Comparison of ENCODE assay signal across 11 mouse cellular contexts in genomic region chr10:85525267-85526015, GRCm38 (mm10).
DNase-seq lines count a peak whose midpoint lies in the region; ATAC-seq and TF ChIP-seq lines count a peak whose summit lies in the region.
"Had no signal": no experiment of that assay in that cellular context is flagged by ENCODE, and none has a peak within 500 bp of the region (broad histone marks: within the 10 kb centered on the region; RNA-seq: fewer than 3 reads in every experiment).

No protein-coding gene starts in this region.

- no peak for TF ChIP-seq CTCF in E14TG2a.4 (conservative IDR thresholded peaks at IDR 0.05; ENCODE audit: low read length)

- no peak overlapping the region for H3K4me2 ChIP-seq in hindbrain, embryonic 16.5 days (ENCODE audit: low read length)
- H3K4me2 ChIP-seq: limb, embryonic 15.5 days had no signal

- peak overlapping the region; percentile 55 for H3K4me3 ChIP-seq in E14TG2a.4 (replicated peaks; ENCODE audit: low read length)
- peak overlapping the region; percentile 11 to 35; a peak in 2 of 4 replicates for H3K4me3 ChIP-seq in ES-E14 (ENCODE audit: insufficient read depth in 1 of 2, low read depth in 1 of 2, low read length in 2 of 2, poor library complexity in 1 of 2, severe bottlenecking in 1 of 2)
- no peak overlapping the region for H3K4me3 ChIP-seq in hindbrain, embryonic 16.5 days (ENCODE audit: low read length)
- H3K4me3 ChIP-seq: limb, embryonic 15.5 days had no signal

- in situ Hi-C loops in ES-E14 (cut with MboI; ENCODE audit: low sequenced_read_pairs in 2 of 2, unreplicated experiment in 2 of 2), result no loop called here

- H3K4me1 ChIP-seq in E14TG2a.4 (replicated peaks; ENCODE audit: low read depth, low read length) (peaks cover 83% of the 10 kb centered on the region), ES-E14 (ENCODE audit: control insufficient read depth in 2 of 2, insufficient read depth in 2 of 2, low read length in 2 of 2, poor library complexity in 1 of 2) (peaks cover 11 to 24% of the 10 kb centered on the region in 2 experiments)
- H3K4me1 ChIP-seq in hindbrain, embryonic 16.5 days (ENCODE audit: control insufficient read depth, insufficient read depth, low read depth, low read length), result peaks cover 25% of the 10 kb centered on the region

- no peak overlapping the region for H3K9ac ChIP-seq in ES-E14 (ENCODE audit: insufficient read depth, low read depth, low read length, poor library complexity, severe bottlenecking)
- H3K9ac ChIP-seq in hindbrain, embryonic 16.5 days (ENCODE audit: low read depth, low read length), result no peak overlapping the region
- H3K9ac ChIP-seq: limb, embryonic 15.5 days had no signal

- H3K27me3 ChIP-seq in E14TG2a.4 (ENCODE audit: insufficient read depth, low read length), result no peaks in the 10 kb centered on the region
- no peaks in the 10 kb centered on the region for H3K27me3 ChIP-seq in hindbrain, embryonic 16.5 days (replicated peaks; ENCODE audit: control insufficient read depth, insufficient read depth, low read length)
- H3K27me3 ChIP-seq: limb, embryonic 15.5 days had no signal

- H3K36me3 ChIP-seq in E14TG2a.4 (ENCODE audit: insufficient read depth, low read length) (peaks cover 13% of the 10 kb centered on the region; the same call in 1 of the 2 replicates), ES-E14 (ENCODE audit: control insufficient read depth, insufficient read depth, low read length, poor library complexity, severe bottlenecking) (no peaks in the 10 kb centered on the region)
- no peaks in the 10 kb centered on the region for H3K36me3 ChIP-seq in hindbrain, embryonic 16.5 days (ENCODE audit: control insufficient read depth, insufficient read depth, low read length)
- H3K36me3 ChIP-seq: limb, embryonic 15.5 days had no signal

- WGBS in hindbrain, embryonic 16.5 days, result 28% methylated on average over 7 of the region's 7 CpGs

- DNase-seq in kidney, postnatal 10 days, result peak; percentile 12
- no peak for DNase-seq in kidney, adult 18-20 months
- no peak for DNase-seq in ES-E14 (ENCODE audit: low read depth, low spot score)
- DNase-seq in urinary bladder, postnatal 25 days (ENCODE audit: low spot score), result no peak
- no peak for DNase-seq in spleen, postnatal 36 days (ENCODE audit: low spot score in 2 of 2)
- DNase-seq: cerebellum, adult 11-12 months; kidney, adult 8-10 months had no signal

- H3K27ac ChIP-seq in ES-E14 (ENCODE audit: insufficient read depth, low read depth, low read length, poor library complexity, severe bottlenecking), result no peak overlapping the region; the same call in 1 of the 2 replicates
- no peak overlapping the region for H3K27ac ChIP-seq in hindbrain, embryonic 16.5 days (ENCODE audit: low read depth, low read length)
- H3K27ac ChIP-seq: limb, embryonic 15.5 days had no signal

- H3K9me3 ChIP-seq in E14TG2a.4 (ENCODE audit: low read length) (no peaks in the 10 kb centered on the region), ES-E14 (ENCODE audit: control insufficient read depth, insufficient read depth, low read depth, low read length) (no peaks in the 10 kb centered on the region)
- no peaks in the 10 kb centered on the region for H3K9me3 ChIP-seq in hindbrain, embryonic 16.5 days (ENCODE audit: control insufficient read depth, low read length)
- H3K9me3 ChIP-seq: limb, embryonic 15.5 days had no signal

- peak; percentile 29; the same call in 1 of the 2 replicates for ATAC-seq in hindbrain, embryonic 16.5 days
- ATAC-seq in monocyte, adult 5-6 weeks (replicated peaks; ENCODE audit: insufficient number of reproducible peaks, low FRiP score, low TSS enrichment, poor library complexity, severe bottlenecking), result no peak

TF ChIP-seq in ES-E14, 5 proteins besides CTCF, POLR2A, EP300 and RAD21:
- TF ChIP-seq CHD2 (IDR thresholded peaks at IDR 0.05; ENCODE audit: low read depth, low read length) (no peak), HCFC1 (IDR thresholded peaks at IDR 0.05; ENCODE audit: borderline replicate concordance, insufficient read depth, low read length) (no peak), MAFK (IDR thresholded peaks at IDR 0.05; ENCODE audit: insufficient read depth, low read depth, low read length) (no peak), ZNF384 (IDR thresholded peaks at IDR 0.05; ENCODE audit: low read depth, low read length) (no peak), ZC3H11A (IDR thresholded peaks at IDR 0.05; ENCODE audit: borderline replicate concordance, low read depth, low read length) (no peak)
